Mouse (Mus musculus): ENCODE data around the gene Thbs3.

The Thbs3 gene

DNA sequence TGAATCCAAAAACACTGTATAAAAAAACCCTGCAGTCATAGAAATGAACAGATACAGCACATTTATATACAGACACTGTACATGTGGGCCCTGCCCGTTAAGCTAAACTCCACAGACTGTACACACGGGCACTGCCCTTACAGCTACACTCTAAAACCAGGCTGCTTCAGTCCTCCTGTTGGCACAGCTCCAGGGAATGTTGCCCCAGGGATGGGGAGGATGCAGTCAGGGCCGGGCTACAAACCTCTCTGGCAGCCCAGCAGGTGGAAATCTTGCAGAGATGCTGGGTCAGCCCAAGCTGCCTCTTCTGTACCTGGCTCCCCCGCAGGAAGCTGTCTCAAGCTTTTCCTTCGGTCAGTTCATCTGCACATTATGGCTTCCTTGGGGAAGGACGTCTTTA, 56.8 kb downstream of the Thbs3 start:
- ChIA-PET CTCF (interaction anchor here (0.5 to 4.0 kb wide), 9 partner anchors 9 to 106 kb away, joined by 3 to 25 read pairs (median 4); partner anchors contain the start of gene Efna1 (in 1 of the 4)), POLR2A (interaction anchor here in 2 of 4 experiments (0.8 to 6.2 kb wide), 2 partner anchors 8 to 28 kb away, joined by 3 to 35 read pairs; partner anchors contain the start of gene Efna1 (in 1 of the 2))

DNA sequence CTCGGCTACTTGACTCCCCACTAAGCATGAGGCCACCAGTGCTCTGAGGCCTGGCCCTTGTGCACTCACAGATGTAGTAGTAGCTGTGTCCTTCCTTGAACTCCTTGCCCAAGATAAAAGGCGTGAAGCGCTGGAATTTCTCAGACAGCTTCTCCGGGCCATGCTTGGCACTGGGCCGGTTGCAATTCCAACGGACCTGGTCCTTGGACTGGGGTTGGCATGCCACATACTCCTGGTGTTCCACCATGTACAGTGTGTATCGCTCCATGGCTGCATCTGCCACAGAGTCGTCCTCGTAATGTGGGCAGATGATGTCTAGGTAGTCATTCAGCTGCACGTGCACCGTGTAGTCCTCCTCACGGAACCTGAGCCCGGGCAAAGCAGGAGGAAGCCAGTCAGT, 61.1 kb downstream of the Thbs3 start:
- CTCF ChIA-PET, result interaction anchor here in 1 of 4 experiments (0.6 kb wide), 1 partner anchor 11 kb away, joined by 3 read pairs; no protein-coding TSS in a partner anchor

More for the DNA sequence above, 61.1 kb downstream of the Thbs3 start:
- POLR2A ChIA-PET, result no interaction called here

Data from embryonic stem cell, embryonic (primary cell).